Mouse (Mus musculus) hindlimb bud, embryonic 11.5 days (tissue): ENCODE results near the gene Mdk.

Experiments used
- DNase-seq: peaks from one replicate; pipeline ENCODE4 v3.0.0-alpha.2; 2012; ENCODE audit warnings: low read depth, low spot score; ENCODE audit errors: extremely low spot score

Mdk gene

DNA sequence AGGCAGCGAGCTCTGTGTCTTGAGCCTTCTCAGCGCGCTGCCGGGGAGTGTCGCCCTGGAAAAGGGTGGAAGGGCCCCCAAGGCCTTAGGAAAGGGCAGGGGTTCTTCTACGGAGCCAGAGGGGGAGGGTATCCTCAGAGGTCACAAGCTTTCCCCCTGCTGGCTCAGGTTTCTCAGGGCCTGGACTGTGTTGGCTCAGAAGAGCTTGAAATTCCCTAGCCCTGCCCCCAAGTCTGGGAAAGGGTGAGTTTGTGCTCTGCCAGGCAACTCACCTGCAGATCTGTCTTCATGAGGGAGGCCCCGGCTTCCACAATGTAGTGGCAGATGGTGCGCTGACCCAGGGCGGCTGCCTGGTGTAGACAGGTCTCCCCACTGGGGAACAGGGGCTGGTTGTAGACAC, 1.4 kb upstream of the Mdk start:
- DNase-seq = no peak

GRCm38 (mm10) chr2:91932737-91933350, 747 bp upstream of the Mdk start:
- DNase-seq = no peak

GRCm38 (mm10) chr2:91931328-91932159, 553 bp downstream of the Mdk start:
- no peak for DNase-seq

GRCm38 (mm10) chr2:91930761-91931291, 1.3 kb downstream of the Mdk start:
- DNase-seq = no peak

GRCm38 (mm10) chr2:91929936-91930335, 2.2 kb downstream of the Mdk start:
- peak; percentile 93 for DNase-seq

DNA sequence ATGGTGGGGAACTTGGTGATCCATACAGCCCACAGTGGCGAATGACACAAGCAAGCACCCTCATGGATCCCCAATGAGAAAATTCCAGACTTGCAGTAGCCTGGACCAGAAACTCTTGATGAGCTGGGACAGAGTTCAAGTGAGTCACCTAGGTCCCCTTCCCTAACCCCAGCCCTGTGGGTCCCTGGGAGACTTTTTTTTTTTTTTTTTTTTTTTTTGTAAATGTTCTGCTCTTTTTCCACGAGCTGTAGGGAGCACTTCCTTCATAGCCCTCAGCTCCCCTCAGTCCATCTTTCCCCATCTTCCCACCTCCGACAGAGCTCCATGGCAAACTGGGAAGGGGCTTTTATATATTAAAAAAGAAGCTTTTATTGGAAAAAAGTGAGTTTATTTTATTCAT, 2.6 kb downstream of the Mdk start:
- no peak for DNase-seq

- DNase-seq = no peak
Measured at GRCm38 (mm10) chr2:91928534-91929350, 3.4 kb downstream of the Mdk start.

DNA sequence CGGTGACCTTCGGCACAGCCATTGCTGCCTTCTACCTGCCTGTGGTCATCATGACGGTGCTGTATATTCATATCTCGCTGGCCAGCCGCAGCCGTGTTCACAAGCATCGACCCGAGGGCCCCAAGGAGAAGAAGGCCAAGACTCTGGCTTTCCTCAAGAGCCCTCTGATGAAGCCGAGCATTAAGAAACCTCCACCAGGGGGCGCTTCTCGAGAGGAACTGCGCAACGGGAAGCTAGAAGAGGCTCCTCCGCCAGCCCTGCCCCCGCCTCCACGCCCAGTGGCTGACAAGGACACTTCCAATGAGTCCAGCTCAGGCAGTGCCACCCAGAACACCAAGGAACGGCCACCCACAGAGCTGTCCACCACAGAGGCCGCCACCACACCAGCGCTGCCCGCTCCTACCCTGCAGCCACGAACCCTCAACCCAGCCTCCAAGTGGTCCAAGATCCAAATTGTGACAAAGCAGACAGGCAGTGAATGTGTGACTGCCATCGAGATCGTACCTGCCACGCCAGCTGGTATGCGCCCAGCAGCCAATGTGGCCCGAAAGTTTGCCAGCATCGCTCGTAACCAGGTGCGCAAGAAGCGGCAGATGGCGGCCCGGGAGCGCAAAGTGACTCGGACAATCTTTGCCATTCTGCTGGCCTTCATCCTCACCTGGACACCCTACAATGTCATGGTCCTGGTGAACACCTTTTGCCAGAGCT, 4.1 kb downstream of the Mdk start:
- DNase-seq = no peak

GRCm38 (mm10) chr2:91926949-91927348, 5.1 kb downstream of the Mdk start, which contains the start of gene Chrm4:
Gene Chrm4, plus strand, starts transcription at chr2:91927249.
- DNase-seq = no peak

DNA sequence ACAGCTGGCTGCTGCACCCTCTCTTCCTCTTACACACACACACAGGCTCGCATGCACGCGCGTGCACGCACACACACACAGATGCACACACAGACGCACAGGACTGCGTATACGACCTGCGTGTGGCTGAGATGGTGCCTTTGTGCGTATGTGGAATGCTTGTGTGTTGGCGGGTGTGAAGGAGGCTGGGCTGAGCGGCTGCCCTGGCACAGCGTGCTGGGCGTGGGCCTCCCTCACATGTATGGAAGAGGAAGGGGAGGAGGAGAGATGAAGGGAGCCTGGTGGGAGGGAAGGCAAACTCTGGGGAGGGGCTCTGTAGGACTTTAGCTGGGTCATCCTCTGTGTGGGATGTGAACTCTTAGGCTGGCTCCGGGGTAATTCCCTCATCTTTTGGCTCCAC, 6.7 kb downstream of the Mdk start:
- no peak for DNase-seq

DNA sequence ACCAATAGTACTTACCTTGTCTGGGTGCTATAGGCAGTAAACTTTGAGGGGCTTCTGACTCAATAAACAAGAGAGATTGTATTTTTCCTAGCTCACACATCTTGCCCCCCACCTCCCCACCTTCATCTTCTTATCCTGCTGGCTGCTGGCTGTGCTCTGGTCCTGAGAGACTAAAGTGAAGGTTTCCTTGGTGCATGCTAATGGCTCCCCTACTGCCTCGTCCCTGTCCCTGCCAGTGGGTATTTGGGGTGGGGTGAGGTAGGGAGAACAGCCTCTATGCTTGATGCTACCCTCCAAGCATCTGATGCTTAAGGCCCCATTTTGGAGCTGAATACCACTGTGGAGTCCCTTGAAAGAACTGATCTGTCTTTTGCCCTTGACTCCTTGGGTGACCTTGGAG, 7.4 kb downstream of the Mdk start:
- no peak for DNase-seq

DNA sequence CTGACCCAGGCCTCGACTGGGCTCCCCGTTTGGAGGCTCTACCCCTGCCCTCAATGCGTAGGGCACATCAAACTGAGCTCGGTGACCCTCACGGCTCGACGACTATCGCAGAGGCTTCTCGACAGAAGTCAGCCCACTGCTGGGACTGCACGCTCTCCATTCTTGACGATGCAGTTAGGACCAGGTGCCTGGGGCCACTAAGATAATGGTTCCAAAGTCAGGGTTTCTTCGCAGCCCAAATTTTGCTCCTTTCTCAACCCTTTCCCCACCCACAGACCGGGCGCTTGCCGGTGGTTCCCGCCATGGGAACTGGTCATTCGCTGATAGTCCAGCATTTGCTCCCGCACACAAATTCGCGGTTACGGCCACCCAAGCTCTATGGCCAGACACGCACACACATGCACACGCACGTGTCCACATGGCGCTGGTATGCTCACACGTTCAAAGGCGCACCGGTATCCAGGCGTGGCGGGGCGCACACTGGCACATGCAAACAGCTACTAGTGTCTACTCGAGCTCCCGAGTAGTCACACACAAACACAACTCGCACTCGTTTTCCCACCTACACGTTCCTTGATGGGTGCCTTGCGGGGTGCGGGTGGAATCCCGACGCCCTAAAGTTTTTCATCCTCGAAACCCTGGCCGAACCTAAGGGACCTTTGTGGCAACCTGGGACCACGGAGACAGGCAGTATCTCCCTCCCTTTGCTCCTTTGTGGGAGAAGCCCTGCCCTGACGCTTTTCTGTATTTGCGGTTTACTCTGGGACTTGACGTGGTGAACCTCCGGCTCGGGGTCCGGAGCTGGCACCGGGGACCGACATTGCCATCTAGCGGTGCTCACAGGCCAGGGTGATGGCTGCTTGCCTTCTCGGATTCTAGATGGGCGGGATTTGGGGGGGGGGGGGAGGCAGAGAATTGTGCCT, 8.4 kb downstream of the Mdk start:
- DNase-seq = no peak

DNA sequence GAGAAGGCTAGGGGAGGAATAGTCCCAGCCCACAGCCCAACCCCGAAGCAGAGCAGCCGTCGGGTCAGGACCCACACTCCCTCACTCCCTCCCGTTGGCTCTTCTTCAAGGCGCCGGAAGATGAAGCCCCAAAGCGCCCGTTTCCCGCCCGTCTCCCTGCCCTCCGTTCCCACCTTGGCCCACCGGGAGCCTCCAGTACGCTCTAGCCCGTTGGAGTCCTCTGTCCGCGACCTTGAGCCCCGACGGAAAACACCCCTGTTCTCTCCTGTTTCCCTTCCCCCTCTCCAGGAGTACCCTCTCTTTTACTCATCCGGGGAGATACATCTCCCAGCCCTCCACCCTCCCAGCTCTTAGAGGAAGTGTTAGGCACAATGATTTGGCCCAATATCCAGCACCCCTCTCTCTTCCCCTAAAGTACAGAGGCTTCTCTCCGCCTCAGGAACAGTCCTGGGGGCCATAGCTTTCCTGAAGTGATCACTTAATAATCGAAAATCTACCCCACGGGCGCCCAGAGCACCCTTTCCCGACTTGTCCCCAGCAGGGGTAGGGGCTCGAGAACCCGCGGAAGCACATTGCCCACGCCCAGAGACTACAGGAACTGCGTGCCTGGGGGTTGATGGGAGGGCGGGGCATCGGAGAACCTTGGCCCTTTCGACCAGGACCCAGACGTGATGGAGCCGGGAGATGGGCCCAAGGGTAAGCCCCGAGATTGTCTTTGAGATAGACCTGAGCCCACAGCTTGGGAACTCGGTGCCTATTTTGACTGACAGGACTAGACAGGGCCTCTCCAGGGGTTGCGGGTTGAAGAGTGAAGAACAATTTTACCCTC, 9.3 kb downstream of the Mdk start:
- DNase-seq = no peak

- no peak for DNase-seq
Measured at GRCm38 (mm10) chr2:91921790-91922570, 10.1 kb downstream of the Mdk start.

DNA sequence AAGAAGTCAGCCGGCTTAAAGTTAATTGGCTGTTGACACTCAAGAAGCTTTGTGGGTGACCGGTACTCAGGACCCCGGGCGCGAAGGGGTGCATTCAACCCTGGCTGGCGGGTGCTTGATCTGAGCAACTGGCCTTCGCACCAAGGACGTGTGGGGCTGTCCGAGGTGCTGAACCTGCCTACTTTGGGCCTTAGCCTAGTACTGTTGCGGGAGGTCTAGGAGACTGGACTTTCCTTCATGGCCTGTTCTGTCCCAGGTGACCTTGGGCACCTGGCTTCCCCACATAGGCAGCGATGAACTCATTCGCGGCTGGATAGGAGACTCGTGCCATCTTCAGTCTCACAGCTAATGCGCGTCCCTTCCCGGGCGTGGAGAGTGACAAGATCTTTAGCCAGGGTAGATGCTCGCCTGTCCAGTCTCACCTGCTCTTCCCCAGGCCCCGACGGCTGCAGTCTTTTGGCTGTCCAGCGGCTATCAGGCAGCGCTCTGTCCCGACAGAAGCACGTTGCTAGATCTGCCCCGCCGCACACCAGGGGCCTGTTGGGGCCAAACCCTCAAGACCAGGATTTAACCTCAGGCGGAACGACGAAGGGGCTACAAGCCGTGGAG, 10.8 kb downstream of the Mdk start:
- no peak for DNase-seq

GRCm38 (mm10) chr2:91920130-91920529, 12.0 kb downstream of the Mdk start:
- DNase-seq = no peak

- no peak for DNase-seq
Measured at GRCm38 (mm10) chr2:91917096-91917495, 15.0 kb downstream of the Mdk start.
